Mouse (Mus musculus) liver, adult 2 months (tissue): ENCODE results near the gene Thrsp.
"Not testable (repeated sequence)": the region's sequence is repeated elsewhere in the genome, so short reads cannot be mapped to it uniquely, and the experiment has no call there.

Experiments
- CTCF ChIP-seq: fragments of 200-500 bp; IDR thresholded peaks from 2 replicates; pipeline ENCODE4 v1.5.1; 2011; ENCODE audit warnings: low read depth, low read length, control low read depth
- POLR2A ChIP-seq: fragments of 200-500 bp; IDR thresholded peaks from 2 replicates; pipeline ENCODE4 v1.6.1; 2011; ENCODE audit warnings: low read length, control low read depth; ENCODE audit not compliant: insufficient read depth; ENCODE audit errors: extremely low read depth

DNA sequence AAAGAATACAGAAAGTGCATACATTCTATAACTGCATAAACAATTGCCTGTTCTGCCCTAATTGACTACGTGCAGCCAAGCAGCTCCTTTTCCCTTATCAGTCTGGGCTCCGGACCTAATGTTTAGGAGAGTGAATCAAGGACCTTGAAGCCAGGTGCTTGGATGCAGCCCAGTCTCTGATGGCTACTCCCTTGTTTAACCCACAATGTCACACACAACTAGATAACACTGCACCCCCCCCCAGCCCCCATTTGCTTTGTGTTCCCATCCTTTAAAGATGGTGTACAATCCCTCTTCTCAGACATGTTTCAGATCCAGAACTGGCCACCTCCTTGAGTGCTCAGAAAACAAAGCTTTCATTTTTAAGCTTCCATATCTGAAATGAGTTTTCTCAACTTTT, 33.5 kb upstream of the Thrsp start, which contains the start of gene Kctd14:
- not testable (repeated sequence) for TF ChIP-seq CTCF, POLR2A
